In genomic region chr8:70762118-70762517, GRCm38 (mm10) we compare ENCODE assay signal across 12 mouse cellular contexts. TPM values are rescaled to one million over a fixed set of nuclear protein-coding genes. Genes with fewer than 3 reads are reported as not detected.
DNase-seq lines count a peak whose midpoint lies in the region; TF ChIP-seq lines count a peak whose summit lies in the region.
"Had no signal": no experiment of that assay in that cellular context is flagged by ENCODE, and none has a peak within 500 bp of the region (broad histone marks: within the 10 kb centered on the region; RNA-seq: fewer than 3 reads in every experiment).

No protein-coding gene starts in this region.

- peak; percentile 23 for DNase-seq in cerebellum, adult 11 months
- DNase-seq in cerebellum, postnatal 14 days = no peak
- no peak for DNase-seq in kidney, adult 2 months
- no peak for DNase-seq in kidney, adult 11 months
- peak; percentile 81 for DNase-seq in c-Kit-negative CD71-positive TER-119-positive erythroid progenitor cells, embryonic 14.5 days (ENCODE audit: low read depth, low spot score)
- DNase-seq in adipocyte (ENCODE audit: low spot score) = no peak
- DNase-seq in layer of hippocampus, adult 9-10 months (ENCODE audit: low spot score) = no peak
- DNase-seq: B cell, adult 2 months; heart, postnatal 10 days; kidney, postnatal 14 days had no signal

- no peaks in the 10 kb centered on the region for H3K36me3 ChIP-seq in kidney, adult 2 months (ENCODE audit: control insufficient read depth, insufficient read depth, low read length)
- no peaks in the 10 kb centered on the region for H3K36me3 ChIP-seq in myocyte (ENCODE audit: control insufficient read depth, insufficient read depth)

- H3ac ChIP-seq in myocyte (ENCODE audit: control insufficient read depth, insufficient read length) = no peak overlapping the region

- H3K4me3 ChIP-seq in kidney, adult 2 months (ENCODE audit: insufficient read depth, low read depth, low read length) = no peak overlapping the region
- no peak overlapping the region for H3K4me3 ChIP-seq in myocyte
- H3K4me3 ChIP-seq: embryonic facial prominence, embryonic 12.5 days had no signal

- TF ChIP-seq POLR2A in kidney, adult 2 months (IDR thresholded peaks at IDR 0.05; ENCODE audit: low read depth, low read length) = no peak
- no peak for TF ChIP-seq POLR2A in myocyte (IDR thresholded peaks at IDR 0.05; ENCODE audit: insufficient read length, low read depth)

- H3K27me3 ChIP-seq in kidney, adult 2 months (replicated peaks; ENCODE audit: control insufficient read depth, insufficient read depth, low read length) = no peaks in the 10 kb centered on the region
- no peaks in the 10 kb centered on the region for H3K27me3 ChIP-seq in myocyte (ENCODE audit: control insufficient read depth, insufficient read depth, insufficient read length)
- H3K27me3 ChIP-seq: embryonic facial prominence, embryonic 12.5 days had no signal

- 69% methylated on average over 1 of the region's 1 CpGs for WGBS in kidney, adult 2 months

- no peak for TF ChIP-seq CTCF in kidney, adult 2 months (conservative IDR thresholded peaks at IDR 0.05; ENCODE audit: insufficient read depth, insufficient read length, low read depth, low read length)

- peaks cover 24% of the 10 kb centered on the region for H3K4me1 ChIP-seq in kidney, adult 2 months (ENCODE audit: control insufficient read depth, insufficient read depth, low read length)

- no peak overlapping the region for H3K4me2 ChIP-seq in myocyte (ENCODE audit: low read depth)

- no peaks in the 10 kb centered on the region for H3K79me2 ChIP-seq in myocyte (ENCODE audit: control insufficient read depth, insufficient read depth)

- H3K27ac ChIP-seq in kidney, adult 2 months (ENCODE audit: insufficient read depth, low read depth, low read length) = peak overlapping the region; percentile 88; the same call in 1 of the 2 replicates

TF ChIP-seq in myocyte, 11 proteins besides CTCF, POLR2A, EP300 and RAD21:
- no peak for TF ChIP-seq CEBPB (IDR thresholded peaks at IDR 0.05; ENCODE audit: insufficient read depth, poor library complexity, severe bottlenecking)
- peak; percentile 27 for TF ChIP-seq POLR2AphosphoS2 (IDR thresholded peaks at IDR 0.05; ENCODE audit: insufficient read length, low read depth)

RNA-seq across cellular contexts. Expression of gene Mpv17l2, which starts 1.4 kb away (rescaled TPM):
- polyA plus RNA-seq in kidney, adult 2 months (2012; rRNA removed) = 73.4 and 96.3 TPM in 2 replicates
- 73.0 TPM for polyA plus RNA-seq in myocyte (2012; fragmentation: generic; extraction: Trizol)

RNA-seq across cellular contexts. Expression of gene Rab3a, which starts 7.6 kb away (rescaled TPM):
- 29.7 and 31.1 TPM in 2 replicates for polyA plus RNA-seq in kidney, adult 2 months (2012; rRNA removed)
- polyA plus RNA-seq in myocyte (2012; fragmentation: generic; extraction: Trizol) = 34.9 TPM

RNA-seq across cellular contexts. Expression of gene Pik3r2, which starts 14.4 kb away (rescaled TPM):
- 60.5 and 94.7 TPM in 2 replicates for polyA plus RNA-seq in kidney, adult 2 months (2012; rRNA removed)
- polyA plus RNA-seq in myocyte (2012; fragmentation: generic; extraction: Trizol) = 130 TPM

RNA-seq across cellular contexts. Expression of gene Pde4c, which starts 38.6 kb away (rescaled TPM):
- 81.6 and 113 TPM in 2 replicates for polyA plus RNA-seq in kidney, adult 2 months (2012; rRNA removed)
- polyA plus RNA-seq in myocyte (2012; fragmentation: generic; extraction: Trizol) = 0.10 TPM

RNA-seq across cellular contexts. Expression of gene Mast3, which starts 42.7 kb away (rescaled TPM):
- polyA plus RNA-seq in kidney, adult 2 months (2012; rRNA removed) = 25.3 and 27.4 TPM in 2 replicates
- 31.7 TPM for polyA plus RNA-seq in myocyte (2012; fragmentation: generic; extraction: Trizol)

Comparison
In these comparisons a context has a peak if more than half of its experiments do, and no peak if none do; other contexts are left out.
1. DNase-seq: peak in cerebellum, adult 11 months (single experiment) and c-Kit-negative CD71-positive TER-119-positive erythroid progenitor cells, embryonic 14.5 days (single experiment); none in cerebellum, postnatal 14 days (0 of 2), kidney, adult 2 months (single experiment), kidney, adult 11 months (single experiment), adipocyte (single experiment) and layer of hippocampus, adult 9-10 months (single experiment).